Comparison of ENCODE assay signal across 15 mouse cellular contexts in the genomic region with DNA sequence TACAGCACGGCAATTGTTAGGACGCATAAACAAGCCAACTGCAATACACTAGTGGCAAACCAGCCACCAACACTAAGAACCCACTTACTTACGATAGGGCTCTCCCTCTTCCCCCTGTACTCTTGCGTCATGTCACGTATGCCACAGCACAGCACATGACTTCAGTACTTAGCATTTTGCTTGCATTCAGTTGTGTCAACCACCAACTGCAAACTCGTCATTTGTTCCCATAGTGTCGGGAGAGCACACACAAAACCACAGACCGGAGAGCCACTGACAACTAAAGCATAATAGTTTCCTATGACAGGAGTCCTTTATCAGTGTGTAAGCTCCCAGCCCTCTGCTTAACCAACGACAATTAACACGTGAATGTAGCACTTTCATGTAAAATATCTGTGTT. TPM values are rescaled to one million over a fixed set of nuclear protein-coding genes. Genes with fewer than 3 reads are reported as not detected.
DNase-seq lines count a peak whose midpoint lies in the region; ATAC-seq lines count a peak whose summit lies in the region.
"Had no signal": no experiment of that assay in that cellular context is flagged by ENCODE, and none has a peak within 500 bp of the region (broad histone marks: within the 10 kb centered on the region; RNA-seq: fewer than 3 reads in every experiment).

No protein-coding gene starts in this region.

- peaks cover 67% of the 10 kb centered on the region for H3K4me1 ChIP-seq in megakaryocyte, embryonic 14.5 days
- H3K4me1 ChIP-seq: embryonic facial prominence, embryonic 15.5 days; forebrain, embryonic 15.5 days; hindbrain, embryonic 15.5 days; kidney, embryonic 15.5 days; limb, embryonic 10.5 days had no signal

- H3K4me3 ChIP-seq in megakaryocyte, embryonic 14.5 days (replicated peaks) = peak overlapping the region; percentile 85
- H3K4me3 ChIP-seq: embryonic facial prominence, embryonic 15.5 days; forebrain, embryonic 15.5 days; hindbrain, embryonic 15.5 days; kidney, embryonic 15.5 days; limb, embryonic 10.5 days had no signal

- peaks cover 49% of the 10 kb centered on the region for H3K36me3 ChIP-seq in megakaryocyte, embryonic 14.5 days (replicated peaks; ENCODE audit: low read length)
- H3K36me3 ChIP-seq: hindbrain, embryonic 15.5 days had no signal

- H3K9me3 ChIP-seq in megakaryocyte, embryonic 14.5 days = no peaks in the 10 kb centered on the region
- H3K9me3 ChIP-seq: embryonic facial prominence, embryonic 15.5 days; forebrain, embryonic 15.5 days; hindbrain, embryonic 15.5 days; kidney, embryonic 15.5 days; limb, embryonic 10.5 days had no signal

- peak; percentile 61 for DNase-seq in CD4-positive, CD25-positive, alpha-beta regulatory T cell, adult 2 months (ENCODE audit: low read depth, low spot score)
- peak; percentile 23 for DNase-seq in ES-CJ7 (ENCODE audit: low read depth, low spot score)
- no peak for DNase-seq in ovary, adult 18-20 months (ENCODE audit: low spot score)
- no peak for DNase-seq in urinary bladder, postnatal 4 days (ENCODE audit: low spot score in 2 of 2)
- no peak for DNase-seq in thymus, postnatal 14 days
- DNase-seq: gastrocnemius, postnatal 36 days; lung, postnatal 10 days; thymus, postnatal 36 days had no signal

- peak; percentile 32 to 76; a peak in 3 of 4 replicates for ATAC-seq in hematopoietic stem cell, adult 5-6 weeks (replicated peaks in 1 of 2; ENCODE audit: insufficient read depth in 1 of 2, low FRiP score in 2 of 2, low TSS enrichment in 1 of 2, low read depth in 1 of 2, poor library complexity in 2 of 2, severe bottlenecking in 2 of 2)
- ATAC-seq: forebrain, embryonic 15.5 days had no signal

- H3K27me3 ChIP-seq in megakaryocyte, embryonic 14.5 days (replicated peaks) = no peaks in the 10 kb centered on the region
- H3K27me3 ChIP-seq: embryonic facial prominence, embryonic 15.5 days; forebrain, embryonic 15.5 days; hindbrain, embryonic 15.5 days; kidney, embryonic 15.5 days had no signal

RNA-seq across cellular contexts. Expression of gene Lin54, which starts 33.8 kb away (rescaled TPM):
- 27.6 and 37.5 TPM in 2 replicates for total RNA-seq in hematopoietic stem cell, adult 5-6 weeks (2017)
- 0.39 TPM in 1 of 2 replicates, not detected in the other for polyA plus RNA-seq in megakaryocyte, embryonic 14.5 days (2012; ENCODE audit: insufficient read depth, low replicate concordance)

RNA-seq across cellular contexts. Expression of gene Sec31a, which starts 50.6 kb away (rescaled TPM):
- 95.9 and 134 TPM in 2 replicates for total RNA-seq in hematopoietic stem cell, adult 5-6 weeks (2017)
- 77.8 and 120 TPM in 2 replicates for polyA plus RNA-seq in megakaryocyte, embryonic 14.5 days (2012; ENCODE audit: insufficient read depth, low replicate concordance)

RNA-seq across cellular contexts. Expression of gene Cops4, which starts 51.5 kb away (rescaled TPM):
- total RNA-seq in hematopoietic stem cell, adult 5-6 weeks (2017) = 117 and 166 TPM in 2 replicates
- 2.9 and 14.4 TPM in 2 replicates for polyA plus RNA-seq in megakaryocyte, embryonic 14.5 days (2012; ENCODE audit: insufficient read depth, low replicate concordance)

Comparison
In these comparisons a context has a peak if more than half of its experiments do, and no peak if none do; other contexts are left out.
1. DNase-seq: peak in CD4-positive, CD25-positive, alpha-beta regulatory T cell, adult 2 months (single experiment) and ES-CJ7 (single experiment); none in ovary, adult 18-20 months (single experiment), urinary bladder, postnatal 4 days (0 of 2) and thymus, postnatal 14 days (single experiment).